Mouse (Mus musculus): ENCODE results near the gene Wfdc21. TPM values are rescaled to one million over a fixed set of nuclear protein-coding genes. Genes with fewer than 3 reads are reported as not detected.

The Wfdc21 gene
- polyA plus RNA-seq, 1 experiment from 2014 or later, result not detected

Other genes starting within 250 kb of the Wfdc21 start
- not detected in 2 replicates for gene Heatr9, start 224.8 kb upstream of the Wfdc21 start, polyA plus RNA-seq (2014; fragmentation: Nextera tagmentation; extraction: Ambion mirVana)
- 0.39 TPM in 1 of 2 replicates, not detected in the other for gene Ccl5, start 216.4 kb upstream of the Wfdc21 start, polyA plus RNA-seq (2014; fragmentation: Nextera tagmentation; extraction: Ambion mirVana)
- 3.0 TPM in 2 replicates for gene Ccl9, start 168.3 kb upstream of the Wfdc21 start, polyA plus RNA-seq (2014; fragmentation: Nextera tagmentation; extraction: Ambion mirVana)
- 5.2 and 5.7 TPM in 2 replicates for gene Ccl6, start 153.9 kb upstream of the Wfdc21 start, polyA plus RNA-seq (2014; fragmentation: Nextera tagmentation; extraction: Ambion mirVana)
- not detected in 2 replicates for gene Rpl9-ps1, start 101.3 kb upstream of the Wfdc21 start, polyA plus RNA-seq (2014; fragmentation: Nextera tagmentation; extraction: Ambion mirVana)
- gene Ccl3, start 97.6 kb upstream of the Wfdc21 start, polyA plus RNA-seq (2014; fragmentation: Nextera tagmentation; extraction: Ambion mirVana), result 0.92 and 1.1 TPM in 2 replicates
- gene Ccl4, start 84.4 kb upstream of the Wfdc21 start, polyA plus RNA-seq (2014; fragmentation: Nextera tagmentation; extraction: Ambion mirVana), result 0.54 and 2.1 TPM in 2 replicates
- gene Wfdc17, start 42.9 kb upstream of the Wfdc21 start, polyA plus RNA-seq (2014; fragmentation: Nextera tagmentation; extraction: Ambion mirVana), result 1.3 and 2.3 TPM in 2 replicates
- 1.8 and 5.6 TPM in 2 replicates for gene Wfdc18, start 37.9 kb upstream of the Wfdc21 start, polyA plus RNA-seq (2014; fragmentation: Nextera tagmentation; extraction: Ambion mirVana)
- 14.7 and 17.1 TPM in 2 replicates for gene Heatr6, start 6.8 kb downstream of the Wfdc21 start, polyA plus RNA-seq (2014; fragmentation: Nextera tagmentation; extraction: Ambion mirVana)
- gene Hnf1b, start 103.1 kb downstream of the Wfdc21 start, polyA plus RNA-seq (2014; fragmentation: Nextera tagmentation; extraction: Ambion mirVana), result 0.11 TPM in 1 of 2 replicates, not detected in the other
- gene Ddx52, start 195.1 kb downstream of the Wfdc21 start, polyA plus RNA-seq (2014; fragmentation: Nextera tagmentation; extraction: Ambion mirVana), result 19.7 and 21.8 TPM in 2 replicates
- 8.0 and 10.8 TPM in 2 replicates for gene Synrg, start 217.5 kb downstream of the Wfdc21 start, polyA plus RNA-seq (2014; fragmentation: Nextera tagmentation; extraction: Ambion mirVana)